Mouse (Mus musculus) embryo, embryonic 11 days (tissue): ENCODE results near the gene Sfxn5.

Experiments
- DNase-seq: peaks from one replicate; pipeline ENCODE4 v3.0.0-alpha.2; 2015

The Sfxn5 gene

DNA sequence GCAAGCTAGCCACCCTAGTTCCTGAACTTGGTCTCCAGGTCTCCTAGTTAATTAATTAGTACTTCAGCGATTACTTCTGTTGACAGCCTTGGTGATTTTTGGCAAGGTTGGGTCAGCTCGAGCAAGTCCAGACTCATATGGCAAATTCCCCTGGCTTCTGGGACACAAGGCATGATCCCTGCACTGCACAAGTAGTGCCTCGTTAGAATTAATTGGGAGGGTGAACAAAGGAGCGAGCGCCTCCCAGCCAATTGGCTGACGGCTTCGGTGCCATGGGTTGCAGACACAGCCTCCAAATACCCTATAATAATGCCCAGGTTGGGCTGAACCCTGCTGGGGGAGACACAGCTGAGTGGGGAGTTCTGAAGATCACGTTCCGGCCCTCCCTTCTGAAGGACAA lies 106.7 kb downstream of the Sfxn5 start:
- DNase-seq = no peak

DNA sequence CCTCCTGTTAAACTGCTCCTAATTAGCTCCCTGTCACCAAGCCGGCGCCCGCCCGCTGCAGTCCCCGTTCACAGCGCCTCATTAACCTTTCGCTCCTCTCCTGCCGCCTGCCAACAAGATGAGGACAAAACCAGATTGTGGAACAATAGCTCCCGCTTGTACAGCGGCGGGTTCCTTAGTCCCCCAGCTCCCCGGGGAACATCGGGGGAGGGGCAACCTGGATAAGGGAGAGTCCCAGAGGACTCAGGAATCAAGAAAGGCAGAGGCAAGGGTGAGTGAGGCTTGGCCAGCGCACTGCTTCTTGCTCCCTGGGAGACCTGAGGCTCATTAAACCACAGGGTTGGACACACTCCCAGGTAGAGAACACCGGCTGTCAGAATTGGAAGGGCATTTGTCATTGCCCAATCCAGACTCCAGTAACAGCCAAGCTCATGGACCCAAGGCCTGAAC lies 108.8 kb downstream of the Sfxn5 start:
- DNase-seq = no peak

DNA sequence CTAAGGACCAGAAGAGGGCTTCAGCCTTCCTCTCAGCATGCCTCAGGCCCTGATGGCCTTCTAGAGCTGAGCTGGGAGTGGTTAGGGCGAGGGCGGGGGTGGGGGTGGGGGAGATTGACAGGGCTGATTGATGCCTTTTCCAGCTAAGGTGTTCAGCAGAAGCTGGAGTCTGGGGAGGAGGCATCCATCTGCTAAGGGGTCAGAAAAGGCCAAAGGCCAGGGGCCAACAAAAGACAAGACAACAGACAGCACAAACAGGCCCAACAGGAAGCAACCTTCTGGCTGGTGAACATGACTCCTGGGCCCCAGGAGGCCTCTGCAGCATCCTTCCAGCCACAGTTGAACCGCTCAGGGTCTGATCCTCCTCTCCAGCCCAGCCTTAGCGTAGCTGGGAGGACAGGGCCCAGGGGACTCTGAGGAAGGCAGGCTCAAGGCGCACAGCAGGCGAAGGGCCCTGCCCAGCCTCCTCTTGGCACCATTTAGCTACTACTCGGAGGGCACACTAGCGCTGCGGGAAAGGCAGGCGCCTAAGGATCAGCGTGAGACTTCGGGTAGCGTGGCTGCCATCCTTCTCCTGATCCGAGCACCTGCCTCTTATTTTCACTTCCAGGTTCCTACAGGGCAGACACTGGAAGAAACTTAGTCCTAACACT lies 109.6 kb downstream of the Sfxn5 start:
- peak; percentile 53 for DNase-seq

DNA sequence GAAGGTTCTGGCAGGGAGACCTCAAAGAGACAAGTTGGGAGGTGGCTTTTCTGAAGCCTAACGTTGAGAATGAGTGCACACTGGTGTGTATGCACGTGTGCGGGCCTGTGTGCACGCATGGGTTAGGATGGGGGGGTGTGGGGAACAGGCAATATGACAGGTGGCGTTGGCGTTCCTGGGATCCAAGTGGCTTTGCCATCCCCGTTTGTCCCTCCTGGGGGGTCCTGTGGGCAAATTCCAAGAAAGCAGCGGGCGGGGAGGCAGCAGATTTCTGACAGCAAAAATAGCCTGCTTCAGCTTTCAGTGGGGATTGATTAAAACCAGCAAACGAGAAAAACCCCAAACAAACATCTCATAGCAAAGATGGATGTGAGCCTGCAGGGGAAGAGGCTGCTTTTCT lies 110.7 kb downstream of the Sfxn5 start:
- DNase-seq = no peak

DNA sequence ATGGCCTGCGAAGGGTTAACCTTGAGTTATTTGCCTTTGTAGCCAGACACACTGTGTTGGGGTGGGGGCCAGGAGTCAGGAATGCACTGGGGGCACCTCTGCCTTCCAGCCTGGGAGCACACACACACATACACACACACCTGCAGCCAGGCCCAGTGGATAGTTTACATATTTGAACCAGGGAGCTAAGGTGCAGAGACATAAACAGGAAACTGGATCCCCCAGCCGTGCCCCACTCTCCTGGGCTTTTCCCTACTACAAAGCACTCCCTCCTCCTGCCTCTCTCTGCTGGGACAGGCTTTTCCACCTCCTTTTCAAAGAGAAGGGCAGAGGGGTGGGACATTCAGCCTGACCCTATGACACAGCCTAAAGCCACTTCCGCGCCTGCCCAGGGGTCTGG lies 112.3 kb downstream of the Sfxn5 start:
- DNase-seq = peak; percentile 42

DNA sequence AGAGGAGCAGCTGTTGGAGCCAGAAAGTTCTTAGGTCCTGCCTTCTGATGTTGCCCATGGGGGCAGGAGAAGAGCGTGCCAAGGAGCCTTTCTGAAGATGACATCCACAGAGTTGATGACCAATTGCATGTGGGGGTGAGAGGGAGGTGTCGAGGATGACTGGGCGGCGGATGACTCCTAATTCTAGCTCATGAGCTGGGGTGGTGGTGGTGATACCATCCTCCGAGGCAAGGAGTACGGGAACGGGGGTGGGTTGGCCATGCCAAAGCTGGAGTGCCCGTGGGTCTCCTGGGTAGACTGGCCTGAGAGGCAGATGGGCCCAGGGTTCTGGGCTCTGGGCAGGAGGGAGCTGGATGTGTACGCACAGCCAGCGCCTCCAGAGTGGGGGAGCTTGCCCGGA lies 113.5 kb downstream of the Sfxn5 start:
- DNase-seq = no peak

DNA sequence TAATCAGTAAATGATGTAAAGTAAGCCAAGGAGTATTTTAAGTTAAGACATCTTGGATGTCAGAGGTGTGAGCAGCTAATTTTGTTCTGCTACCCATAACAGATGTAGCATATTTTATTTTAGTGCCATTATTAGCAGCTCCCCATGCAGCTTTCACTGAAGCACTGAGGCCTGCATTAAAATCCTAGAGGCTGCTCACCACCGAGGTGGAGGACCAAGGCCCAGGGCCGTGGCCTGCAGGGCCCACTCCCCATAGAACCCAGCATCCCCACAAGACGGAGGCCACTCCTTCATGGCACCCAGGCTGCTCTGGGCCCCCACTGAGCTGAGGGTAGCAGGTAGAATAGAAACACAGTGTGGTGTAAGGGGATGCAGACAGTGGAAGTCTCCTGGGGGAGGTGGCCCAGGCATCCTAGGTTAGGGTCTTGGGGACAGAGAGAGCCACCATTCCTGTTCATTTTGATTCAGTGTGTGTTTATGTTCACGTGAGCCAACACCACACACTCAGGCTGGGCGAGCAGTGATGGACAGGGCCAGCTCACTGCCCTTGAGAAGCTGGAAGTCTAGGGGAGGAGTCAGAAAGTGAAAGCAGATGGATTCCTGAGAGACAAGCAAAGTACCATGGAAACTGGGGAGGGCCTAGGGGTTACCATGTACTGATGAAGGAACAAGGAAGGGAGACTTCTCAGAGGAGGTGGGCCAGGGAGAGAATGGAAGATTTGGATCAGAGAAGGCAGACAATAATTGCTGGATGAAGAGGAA lies 114.4 kb downstream of the Sfxn5 start:
- DNase-seq = peak; percentile 53

DNA sequence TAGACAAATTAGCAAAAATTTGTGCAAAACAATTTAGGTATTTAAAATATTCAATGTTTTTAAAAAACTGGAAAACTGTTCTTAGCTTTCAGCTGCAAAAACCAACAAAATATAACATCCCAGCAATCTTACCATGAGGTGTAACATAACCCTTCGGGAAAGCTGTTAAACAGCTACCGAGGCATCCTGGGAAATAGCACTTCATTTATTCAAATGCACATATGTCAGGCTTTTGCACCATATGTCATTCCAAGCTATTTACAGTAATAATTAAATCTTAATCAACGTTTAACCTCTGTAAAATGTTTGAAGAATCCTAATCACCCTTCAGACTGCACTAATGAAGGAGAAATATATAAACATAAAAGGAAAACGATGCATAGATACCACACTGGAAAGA lies 115.0 kb downstream of the Sfxn5 start:
- DNase-seq = no peak

DNA sequence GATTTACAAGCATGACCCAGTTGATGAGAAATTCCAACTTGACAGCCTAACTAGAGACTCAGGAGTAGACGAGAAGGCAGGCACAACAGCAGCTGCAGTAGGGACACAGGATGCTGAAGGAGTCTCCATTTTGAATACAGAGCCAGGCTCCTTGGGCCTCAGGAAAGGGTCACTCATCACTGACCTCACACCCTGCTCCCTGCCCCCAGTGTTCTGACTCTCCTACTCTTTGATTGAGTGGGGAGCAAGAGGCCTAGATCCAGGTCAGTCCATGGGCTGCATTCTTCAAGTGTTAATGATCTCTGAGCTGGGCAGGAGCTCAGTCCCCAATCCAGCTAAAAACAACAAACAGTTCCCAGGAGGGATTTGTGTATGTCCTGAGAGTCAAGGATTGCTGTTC lies 122.5 kb downstream of the Sfxn5 start:
- no peak for DNase-seq

DNA sequence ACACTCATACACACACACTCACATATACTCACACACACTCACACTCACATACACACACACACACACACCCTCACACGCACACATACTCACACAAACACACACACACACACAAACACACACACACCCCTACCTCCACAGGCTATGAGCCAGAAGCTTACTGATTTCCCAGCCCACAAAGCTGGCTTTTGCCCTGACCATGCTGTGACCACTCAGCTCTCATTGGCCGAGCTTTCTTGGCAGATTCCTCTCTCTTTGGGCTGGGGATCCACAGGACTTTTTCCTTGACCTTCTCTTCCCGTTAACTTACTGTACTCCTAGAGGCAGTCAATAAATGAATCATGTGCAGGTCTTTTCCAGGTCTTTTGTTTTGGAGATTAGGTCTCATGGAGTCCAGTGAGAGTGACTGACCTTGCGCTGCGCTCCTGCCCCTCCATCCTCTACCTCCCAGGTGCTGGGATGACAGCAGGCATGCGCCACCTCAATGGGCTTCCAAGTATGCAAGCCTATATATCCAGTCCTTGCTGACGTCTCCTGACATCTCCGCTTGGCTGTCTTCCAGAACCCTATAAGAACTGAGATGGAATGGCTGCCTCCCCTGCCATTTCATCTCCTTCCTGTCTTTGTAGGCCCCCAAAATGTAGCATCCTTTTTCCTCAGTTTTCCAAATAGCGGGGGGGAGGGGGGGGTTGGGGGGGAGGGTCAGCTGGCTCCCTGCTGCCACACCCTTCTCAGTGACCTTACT lies 123.8 kb downstream of the Sfxn5 start:
- DNase-seq = no peak

DNA sequence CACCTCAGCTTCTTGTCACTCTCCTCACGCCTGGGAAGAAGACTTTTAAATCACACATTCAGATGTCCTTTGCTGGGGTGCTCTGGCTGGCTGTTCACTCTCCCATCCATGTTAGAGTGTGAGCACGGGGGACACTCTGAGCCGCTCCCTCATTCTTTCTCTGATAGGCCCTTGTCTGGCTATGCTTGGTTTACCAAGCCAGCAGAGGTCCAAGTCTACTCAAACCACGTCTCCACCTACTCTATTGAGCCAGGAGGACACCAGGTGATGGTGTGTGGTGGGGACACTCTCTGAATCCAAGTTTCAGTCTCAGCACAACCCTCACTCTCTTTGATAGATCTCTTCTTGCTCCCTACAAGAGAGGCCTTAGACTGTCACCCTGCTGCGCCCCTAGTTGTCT lies 125.9 kb downstream of the Sfxn5 start:
- DNase-seq = no peak

DNA sequence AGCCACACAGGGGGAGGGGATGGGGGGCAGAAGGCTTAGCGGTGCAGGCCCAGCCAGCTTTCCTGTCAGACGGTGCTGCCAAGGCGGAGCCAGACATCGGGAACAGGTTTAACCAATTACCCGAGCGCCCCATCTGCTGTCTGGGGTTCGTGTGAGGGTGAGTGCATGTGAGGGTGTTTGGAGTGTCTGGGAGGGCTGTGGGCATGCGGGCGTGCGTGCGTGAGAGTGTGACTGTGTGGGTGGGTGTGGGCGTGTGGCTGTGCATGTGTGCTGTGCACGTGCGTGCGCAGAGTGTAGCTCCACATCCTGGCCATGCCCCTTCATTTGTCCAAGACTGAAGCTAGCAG lies 126.3 kb downstream of the Sfxn5 start:
- DNase-seq = peak; percentile 22

DNA sequence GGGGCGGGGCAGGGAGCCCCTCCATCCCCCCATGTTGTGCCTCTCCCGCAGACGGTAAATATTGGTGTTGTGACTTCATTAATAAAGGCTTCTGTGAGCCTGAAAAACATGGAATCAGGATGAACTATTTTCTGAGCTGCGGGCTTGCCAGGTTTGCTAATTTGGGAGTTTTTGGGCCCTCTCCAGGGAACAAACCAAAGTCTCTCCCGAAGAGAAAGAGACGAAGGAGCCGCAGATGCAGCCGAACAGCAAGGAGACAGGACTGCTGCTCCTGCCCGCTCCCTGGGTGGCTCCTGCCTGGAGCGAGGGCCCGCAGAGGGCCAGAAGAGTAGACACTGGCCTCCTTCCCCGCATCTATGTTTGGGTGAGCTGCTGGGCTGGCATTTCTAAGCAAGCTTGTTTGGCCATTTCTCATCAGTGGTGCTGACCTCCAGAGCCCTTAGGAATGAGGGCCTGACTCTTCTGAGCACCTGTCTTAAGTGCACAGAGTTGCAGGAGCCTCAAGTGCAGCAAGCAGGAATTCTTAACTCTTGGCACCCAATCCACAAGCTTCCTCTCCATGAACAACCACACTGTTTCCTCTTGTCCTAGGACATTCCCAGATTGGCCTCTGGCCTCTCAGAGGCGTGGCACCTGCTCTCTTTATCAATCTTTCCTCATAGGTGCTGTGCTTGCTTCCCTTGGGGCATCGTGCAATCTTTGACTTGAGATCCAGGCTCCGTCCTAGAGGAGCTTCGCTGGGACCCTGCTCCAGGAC lies 126.9 kb downstream of the Sfxn5 start:
- DNase-seq = no peak

DNA sequence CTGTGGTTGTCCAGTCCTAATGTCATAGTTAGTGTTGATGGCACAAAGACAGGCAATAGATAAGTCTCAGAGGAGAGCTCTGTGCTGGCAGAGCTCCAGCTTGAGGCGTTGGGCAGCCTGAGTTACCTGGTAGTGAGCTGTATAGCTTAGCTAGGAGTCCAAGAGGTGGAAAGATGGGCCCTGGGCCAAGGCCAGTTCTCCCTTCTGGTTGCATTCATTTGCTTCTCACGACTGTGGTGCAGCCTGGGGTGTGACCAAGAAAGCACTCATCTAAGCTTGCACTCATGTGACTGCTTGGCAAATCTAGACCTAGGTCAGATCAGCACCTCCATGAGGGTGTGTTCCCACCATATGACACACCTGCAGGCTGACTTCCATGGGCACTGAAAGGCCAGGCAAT lies 135.3 kb downstream of the Sfxn5 start:
- no peak for DNase-seq

DNA sequence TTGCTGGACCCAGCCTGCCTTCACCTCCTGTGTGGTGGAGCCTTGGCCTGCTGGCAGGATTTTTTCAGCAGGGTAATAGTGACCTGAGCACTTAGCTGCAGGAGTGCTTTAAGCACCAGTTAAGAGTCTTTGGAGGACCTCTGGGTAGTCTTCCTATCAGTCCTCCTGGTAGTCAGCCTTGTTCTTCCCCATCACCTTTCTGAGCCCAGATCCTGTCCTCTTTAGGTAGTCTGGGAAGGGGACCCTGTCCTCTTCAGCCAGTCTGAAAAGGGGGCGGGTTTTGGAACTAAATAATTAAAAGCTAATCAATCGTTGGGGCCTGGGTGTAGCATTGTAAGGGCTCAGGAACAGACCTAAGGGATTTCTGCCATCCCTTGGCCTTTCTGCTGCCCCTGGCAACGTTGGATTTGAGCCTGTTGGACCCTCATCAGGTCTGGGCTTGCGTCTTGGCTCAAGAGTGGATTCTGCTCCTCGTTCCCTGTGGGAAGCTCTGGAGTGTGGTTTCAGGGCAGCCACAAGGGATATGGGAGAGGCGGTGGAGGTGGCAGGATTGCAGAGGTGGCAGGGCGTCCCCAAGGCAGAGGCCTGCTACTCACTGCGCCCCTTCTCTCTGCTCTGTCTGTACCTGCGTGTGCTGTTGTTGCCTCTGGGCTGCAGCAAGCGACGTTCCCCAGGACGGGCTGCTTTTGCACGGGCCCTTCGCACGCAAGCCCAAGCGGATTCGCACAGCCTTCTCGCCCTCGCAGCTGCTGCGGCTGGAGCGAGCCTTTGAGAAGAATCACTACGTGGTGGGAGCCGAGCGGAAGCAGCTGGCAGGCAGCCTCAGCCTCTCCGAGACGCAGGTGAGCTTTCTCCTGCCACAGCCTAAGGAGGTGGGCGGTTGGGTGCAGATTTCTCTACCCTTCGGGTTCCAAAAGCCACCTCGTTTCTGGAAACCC lies 139.6 kb downstream of the Sfxn5 start:
- DNase-seq = peak; percentile 56

DNA sequence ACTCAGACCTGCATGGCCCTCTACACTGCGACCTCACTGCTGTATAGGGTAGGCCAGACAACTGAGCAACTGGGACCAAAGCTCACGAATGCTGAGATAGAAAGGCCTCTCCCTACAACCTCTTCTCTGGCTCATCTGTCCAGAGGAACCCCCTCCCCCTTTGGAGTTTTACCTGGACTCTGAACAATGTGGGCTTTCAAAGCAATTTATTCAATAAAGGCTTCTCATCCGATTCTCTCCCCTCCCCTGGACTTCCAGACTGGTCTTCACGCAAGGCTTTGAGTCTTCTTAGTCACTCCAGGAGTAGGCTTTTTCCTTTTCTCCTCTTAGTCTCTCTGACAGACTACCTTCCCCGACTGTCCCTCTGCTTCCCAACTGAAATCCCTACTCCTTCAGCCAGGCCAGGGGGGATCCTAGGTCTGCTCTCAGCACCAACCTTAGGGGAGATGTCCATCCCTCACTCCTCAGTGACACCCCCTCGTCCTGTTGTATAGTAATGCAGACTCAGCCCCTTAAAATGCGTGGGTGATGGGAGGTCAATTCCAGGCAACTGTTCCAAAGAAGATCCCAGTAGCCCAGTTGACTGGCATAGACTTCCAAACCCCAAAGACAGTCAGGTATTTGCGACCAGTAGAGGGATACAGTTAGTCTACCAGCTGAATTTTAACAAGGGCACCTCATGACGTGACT lies 141.3 kb downstream of the Sfxn5 start:
- no peak for DNase-seq

DNA sequence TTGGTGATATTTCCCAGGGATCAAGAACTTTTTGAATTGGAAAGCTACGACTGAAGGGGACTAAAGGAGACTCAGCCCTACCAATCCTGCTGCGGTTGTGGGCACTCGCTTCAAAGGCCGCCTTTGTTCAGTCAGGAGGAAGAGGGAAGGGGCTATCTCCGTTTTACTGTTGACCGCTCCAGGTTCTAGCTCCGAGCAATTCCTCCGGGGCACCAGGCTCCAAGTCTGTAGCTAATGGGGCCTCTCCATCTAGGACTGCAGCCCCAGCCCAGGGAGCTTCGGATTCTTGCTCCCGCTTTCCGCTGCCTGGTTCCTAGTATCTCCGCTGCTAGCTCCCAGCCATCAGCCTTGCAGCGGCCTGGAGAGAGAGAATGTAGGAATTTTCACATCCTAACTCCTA lies 142.6 kb downstream of the Sfxn5 start:
- DNase-seq = peak; percentile 64

DNA sequence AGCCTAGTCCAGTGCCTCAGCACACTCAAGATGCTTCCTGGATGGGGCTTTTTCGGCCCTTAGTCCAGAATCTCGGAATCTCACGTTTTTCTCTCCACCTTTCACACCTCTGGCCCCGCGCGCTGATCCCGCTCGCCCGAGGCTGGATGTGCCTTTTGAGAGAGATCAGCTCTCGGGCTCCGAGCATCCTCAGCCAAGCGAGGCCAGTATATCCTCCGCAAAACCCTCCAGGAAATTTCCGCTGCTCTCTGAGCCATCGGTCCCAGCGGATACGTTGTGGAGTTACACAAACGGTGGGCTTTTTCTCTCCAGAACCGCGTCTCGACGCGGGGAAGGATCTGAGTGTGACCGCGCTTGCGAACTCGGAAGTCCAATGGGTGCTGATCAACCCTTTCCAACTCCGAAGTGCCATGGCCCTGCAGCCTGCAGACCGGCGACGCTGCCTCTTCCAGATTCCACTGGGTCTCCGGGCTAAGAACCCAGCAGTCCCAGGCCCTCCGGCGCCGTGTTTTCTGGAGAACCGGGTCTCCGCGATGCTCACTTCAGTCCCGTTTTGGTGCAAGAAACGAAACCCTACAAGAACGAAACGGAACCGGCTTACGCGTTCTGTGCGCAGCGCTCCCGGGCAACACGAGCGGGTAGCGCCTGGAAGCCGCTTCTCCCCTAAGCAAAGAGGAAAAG lies 143.2 kb downstream of the Sfxn5 start:
- DNase-seq = peak; percentile 71

DNA sequence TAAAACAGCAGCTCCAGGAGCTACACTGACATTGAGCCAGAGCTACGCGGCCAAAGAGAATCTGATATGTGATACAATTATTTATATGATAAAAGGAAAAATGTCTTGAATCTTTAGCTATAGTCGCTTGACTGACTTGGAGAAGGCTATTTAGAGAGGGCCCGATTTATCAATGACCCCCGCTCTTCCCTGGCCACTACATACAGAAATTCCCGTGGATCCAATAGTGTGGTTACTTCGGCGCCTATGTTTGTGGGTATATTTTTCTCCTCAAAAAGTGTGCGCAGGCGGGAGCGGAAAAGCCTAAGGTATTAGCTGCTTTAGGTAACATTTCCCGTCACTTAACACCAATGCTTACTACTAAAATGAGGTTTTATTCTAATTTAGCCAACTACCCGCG lies 143.9 kb downstream of the Sfxn5 start:
- peak; percentile 28 for DNase-seq

DNA sequence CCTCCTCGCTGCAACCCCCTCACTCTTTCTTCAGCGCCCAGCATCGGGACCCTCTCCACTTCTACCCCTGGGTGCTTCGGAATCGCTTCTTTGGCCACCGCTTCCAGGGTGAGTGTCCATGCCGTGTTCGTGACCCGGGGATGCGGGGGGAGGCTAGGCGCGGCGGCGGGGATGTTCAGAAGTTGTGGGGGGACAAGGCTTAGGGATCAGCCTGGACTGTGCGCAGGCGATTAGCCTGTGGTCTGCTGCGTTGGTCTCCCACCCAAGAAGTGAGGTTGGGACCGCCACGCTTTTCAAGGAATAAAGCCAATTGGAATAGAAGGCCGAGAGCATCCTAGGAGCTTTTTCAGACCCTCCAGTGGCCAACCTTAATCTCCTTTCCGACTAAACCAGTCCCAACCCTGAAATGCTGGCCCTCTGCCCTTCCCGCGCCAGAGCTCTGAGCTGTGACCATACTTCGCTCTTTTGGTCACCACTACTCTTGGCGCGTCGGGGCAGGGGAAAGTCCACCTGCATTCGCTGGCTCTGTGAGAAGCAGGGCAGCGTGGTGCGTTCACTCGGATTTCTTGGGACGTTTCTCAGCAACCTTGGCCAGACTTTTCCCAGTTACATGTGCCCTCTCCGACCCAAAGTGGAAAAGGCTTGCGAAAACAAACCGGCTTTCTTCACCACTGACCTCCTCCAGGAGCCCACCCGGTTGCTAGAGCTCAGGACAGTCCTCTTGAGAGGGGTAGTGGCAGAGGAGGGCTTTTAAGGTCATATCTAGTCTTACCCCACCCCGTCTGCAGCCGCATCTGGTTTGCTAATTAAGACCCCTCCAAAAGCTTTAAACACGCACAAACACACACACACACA lies 144.7 kb downstream of the Sfxn5 start:
- peak; percentile 34 for DNase-seq
